Comparison of ENCODE assay signal across 8 mouse cellular contexts in the genomic region with DNA sequence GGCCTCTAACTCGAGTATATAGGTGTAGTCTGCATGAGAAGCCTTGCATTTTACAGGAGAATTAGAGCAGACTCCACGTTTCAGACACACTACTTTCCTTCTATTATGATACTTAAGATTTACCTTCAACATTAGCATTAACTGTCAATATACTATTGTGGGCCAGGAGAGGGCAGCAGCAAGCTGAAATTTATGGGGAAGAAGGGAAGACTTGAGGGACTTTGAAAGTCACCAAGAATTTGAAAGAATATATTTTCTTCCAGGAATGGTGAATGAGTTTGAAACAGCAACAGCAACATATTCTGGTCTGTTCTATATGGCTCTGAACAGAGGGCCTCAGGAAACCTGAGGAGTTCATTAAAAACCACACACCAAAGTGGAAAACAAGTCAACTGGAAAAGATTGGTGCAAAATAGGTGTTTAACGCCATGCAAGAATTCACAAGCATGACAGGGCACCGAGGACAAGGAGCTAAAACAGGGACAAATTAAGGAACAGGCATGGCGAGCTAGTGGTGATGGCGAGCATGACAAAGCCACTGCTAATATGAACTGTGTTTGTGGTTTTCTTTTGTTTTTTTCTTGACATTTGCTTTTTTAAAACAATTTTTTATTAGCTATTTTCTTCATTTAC.
A peak's percentile ranks its signal among the peaks of the same experiment; 100 is the strongest.
DNase-seq lines count a peak whose midpoint lies in the region; ATAC-seq and TF ChIP-seq lines count a peak whose summit lies in the region.

No protein-coding gene starts in this region.

- ATAC-seq in kidney, postnatal 0 days (replicated peaks; ENCODE audit: low FRiP score, low read depth) = no peak
- peak; percentile 31; the same call in 1 of the 2 replicates for ATAC-seq in neural tube, embryonic 14.5 days (ENCODE audit: low read depth)
- ATAC-seq in megakaryocyte progenitor cell, adult 5-6 weeks (replicated peaks; ENCODE audit: poor library complexity) = no peak

- no peak for DNase-seq in heart, adult 2 months
- DNase-seq in heart, postnatal 25 days (ENCODE audit: low spot score) = no peak
- DNase-seq in 416B (ENCODE audit: low read depth) (peak; percentile 39), adipocyte (ENCODE audit: low spot score) (peak; percentile 71)
- peak; percentile 68 for DNase-seq in kidney, postnatal 0 days (ENCODE audit: low spot score)
- no peak for DNase-seq in cerebellum, adult 9-11 months

- TF ChIP-seq EP300 in heart, adult 2 months (IDR thresholded peaks at IDR 0.05; ENCODE audit: insufficient read depth, low read depth, low read length) = no peak

- no peak overlapping the region for H3K4me2 ChIP-seq in kidney, postnatal 0 days (ENCODE audit: low read length)
- no peak overlapping the region for H3K4me2 ChIP-seq in neural tube, embryonic 14.5 days (ENCODE audit: low read depth, low read length)

- intact Hi-C loops in heart, adult 2 months (cut with DNase I) = no loop called here
- intact Hi-C loops in heart, postnatal 25 days (cut with DNase I) = loop anchor here (10.0 kb wide), 1 partner anchor 1434 kb away; no protein-coding TSS in a partner anchor

- TF ChIP-seq POLR2A in heart, adult 2 months (IDR thresholded peaks at IDR 0.05; ENCODE audit: insufficient read depth, low read depth, low read length) = no peak

- H3K4me3 ChIP-seq in heart, adult 2 months = no peak overlapping the region
- H3K4me3 ChIP-seq in kidney, postnatal 0 days (replicated peaks; ENCODE audit: low read depth, low read length) = no peak overlapping the region
- no peak overlapping the region for H3K4me3 ChIP-seq in neural tube, embryonic 14.5 days (ENCODE audit: low read depth, low read length)

- H3K27me3 ChIP-seq in heart, adult 2 months (ENCODE audit: control insufficient read depth, insufficient read depth, low read length) = no peaks in the 10 kb centered on the region
- no peaks in the 10 kb centered on the region for H3K27me3 ChIP-seq in kidney, postnatal 0 days (ENCODE audit: insufficient read depth, low read length)
- H3K27me3 ChIP-seq in neural tube, embryonic 14.5 days (ENCODE audit: control insufficient read depth, insufficient read depth, low read length) = no peaks in the 10 kb centered on the region

- H3K79me2 ChIP-seq in heart, adult 2 months (replicated peaks; ENCODE audit: control insufficient read depth, insufficient read depth, low read length) = no peaks in the 10 kb centered on the region

- H3K36me3 ChIP-seq in heart, adult 2 months (ENCODE audit: control insufficient read depth, insufficient read depth, low read length) = no peaks in the 10 kb centered on the region
- no peaks in the 10 kb centered on the region for H3K36me3 ChIP-seq in kidney, postnatal 0 days (ENCODE audit: insufficient read depth, low read length)
- H3K36me3 ChIP-seq in neural tube, embryonic 14.5 days (ENCODE audit: control insufficient read depth, insufficient read depth, low read length) = no peaks in the 10 kb centered on the region

- H3K4me1 ChIP-seq in heart, adult 2 months (ENCODE audit: control insufficient read depth, insufficient read depth, low read length) = no peaks in the 10 kb centered on the region
- no peaks in the 10 kb centered on the region for H3K4me1 ChIP-seq in kidney, postnatal 0 days (replicated peaks; ENCODE audit: insufficient read depth, low read length)
- H3K4me1 ChIP-seq in neural tube, embryonic 14.5 days (ENCODE audit: control insufficient read depth, insufficient read depth, low read length) = no peaks in the 10 kb centered on the region

- TF ChIP-seq CTCF in heart, adult 2 months (IDR thresholded peaks at IDR 0.05) = peak; percentile 49
- TF ChIP-seq CTCF in kidney, postnatal 0 days (IDR thresholded peaks at IDR 0.05; ENCODE audit: low read depth) = peak; percentile 74

- no peak overlapping the region for H3K9ac ChIP-seq in heart, adult 2 months (ENCODE audit: low read depth, low read length)
- H3K9ac ChIP-seq in kidney, postnatal 0 days (ENCODE audit: low read depth, low read length) = no peak overlapping the region
- no peak overlapping the region for H3K9ac ChIP-seq in neural tube, embryonic 14.5 days (replicated peaks; ENCODE audit: low read depth, low read length)

- H3K27ac ChIP-seq in heart, adult 2 months = no peak overlapping the region
- H3K27ac ChIP-seq in kidney, postnatal 0 days = no peak overlapping the region
- no peak overlapping the region for H3K27ac ChIP-seq in neural tube, embryonic 14.5 days (ENCODE audit: low read depth, low read length)

- no peaks in the 10 kb centered on the region for H3K9me3 ChIP-seq in kidney, postnatal 0 days (replicated peaks; ENCODE audit: low read length)
- no peaks in the 10 kb centered on the region for H3K9me3 ChIP-seq in neural tube, embryonic 14.5 days (ENCODE audit: control insufficient read depth, low read length)

- 41% methylated on average over 6 of the region's 6 CpGs for WGBS in heart, adult 2 months
- WGBS in kidney, postnatal 0 days = 24% methylated on average over 6 of the region's 6 CpGs
- WGBS in neural tube, embryonic 14.5 days = 36% methylated on average over 6 of the region's 6 CpGs

Comparison
In these comparisons a context has a peak if more than half of its experiments do, and no peak if none do; other contexts are left out.
1. DNase-seq: peak in 416B (single experiment), adipocyte (single experiment) and kidney, postnatal 0 days (single experiment); none in heart, adult 2 months (0 of 2), heart, postnatal 25 days (single experiment) and cerebellum, adult 9-11 months (single experiment).